Mouse (Mus musculus) adipocyte (in vitro differentiated cells): ENCODE measurements around the gene Gm44596.

ENCODE experiments used
- DNase-seq: peaks from one replicate; pipeline ENCODE4 v3.0.0-alpha.2; 2016; ENCODE audit warnings: low spot score

The Gm44596 gene

DNA sequence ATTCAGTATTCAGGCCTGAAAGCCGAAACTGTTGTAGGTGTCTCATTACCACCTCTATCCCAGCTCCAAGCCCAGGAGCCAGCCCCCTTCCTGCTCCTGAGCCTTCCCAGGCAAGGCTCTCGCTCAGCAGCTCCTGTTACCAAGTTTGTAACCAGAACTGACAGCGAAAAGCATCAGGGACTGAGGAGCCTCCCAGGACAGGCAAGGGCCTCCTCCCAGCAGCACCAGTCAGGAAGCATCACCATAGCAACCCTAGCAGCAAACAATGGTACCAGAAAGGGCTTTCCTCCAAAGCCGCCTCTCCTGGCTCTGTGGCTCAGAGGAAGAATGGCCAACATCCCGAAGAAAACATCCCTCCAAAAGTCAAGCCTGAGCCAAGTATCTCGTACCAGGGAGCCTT is at the start of gene Gm44596, which contains the start of gene Tex52:
Gene Gm44596, plus strand, starts transcription at position 312 of the 400 bp plus-strand sequence.
Gene Tex52, plus strand, starts transcription at position 265 of the 400 bp plus-strand sequence.
- DNase-seq = no peak

DNA sequence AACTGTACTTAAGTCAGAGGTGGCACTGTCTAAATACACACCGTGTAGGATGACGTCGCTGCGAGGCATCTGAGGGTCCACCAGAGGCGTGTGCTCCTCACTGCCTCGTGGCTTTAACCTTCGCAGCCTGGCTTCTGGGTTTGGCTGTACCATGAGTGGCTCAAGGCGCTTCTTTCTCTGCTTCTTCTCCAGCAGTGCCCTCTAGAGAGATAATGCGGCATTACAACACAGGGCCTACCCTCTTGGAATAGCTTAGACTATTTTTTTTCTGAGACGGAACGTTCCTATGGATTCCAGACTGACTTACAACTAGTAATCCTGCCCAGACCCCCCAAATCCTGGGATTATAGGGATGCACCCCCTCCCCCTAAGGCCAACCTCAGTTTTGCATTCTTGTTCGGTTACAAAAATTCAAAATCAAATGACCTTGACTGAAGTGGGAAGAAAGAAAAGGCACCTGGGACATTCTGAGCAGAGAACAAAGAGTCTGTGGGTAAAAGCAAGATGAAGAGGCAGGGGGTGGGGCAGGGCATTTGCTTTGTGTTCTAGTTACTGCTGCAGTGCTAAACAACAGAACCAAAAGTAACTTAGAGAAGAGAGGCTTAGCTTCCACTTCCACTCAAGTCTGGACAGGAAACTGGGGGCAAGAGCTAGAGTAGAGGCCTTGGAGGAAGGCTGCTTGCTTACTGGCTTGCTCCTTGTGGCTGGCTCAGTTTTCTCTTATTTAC is 40.7 kb upstream of the Gm44596 start:
- DNase-seq = peak; percentile 82

DNA sequence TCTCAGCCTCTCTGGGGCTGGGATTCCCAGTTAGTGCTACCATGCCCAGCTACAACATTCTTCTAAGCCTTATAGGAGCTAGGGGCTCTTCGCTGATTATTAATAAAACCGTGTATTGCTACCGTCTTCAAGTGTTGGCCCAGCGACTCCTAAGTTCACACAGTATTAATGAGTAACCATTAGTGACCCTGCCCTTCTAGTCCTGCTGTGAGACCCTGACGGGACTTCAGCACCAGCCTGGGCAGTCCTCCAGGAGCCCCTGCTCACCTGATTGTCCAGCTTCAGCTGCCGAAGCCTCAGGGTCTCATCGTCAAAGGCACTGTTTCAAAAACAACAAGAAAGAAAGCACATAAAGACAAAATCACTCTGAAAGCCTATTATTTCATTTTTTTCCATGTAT is 37.8 kb upstream of the Gm44596 start:
- no peak for DNase-seq

DNA sequence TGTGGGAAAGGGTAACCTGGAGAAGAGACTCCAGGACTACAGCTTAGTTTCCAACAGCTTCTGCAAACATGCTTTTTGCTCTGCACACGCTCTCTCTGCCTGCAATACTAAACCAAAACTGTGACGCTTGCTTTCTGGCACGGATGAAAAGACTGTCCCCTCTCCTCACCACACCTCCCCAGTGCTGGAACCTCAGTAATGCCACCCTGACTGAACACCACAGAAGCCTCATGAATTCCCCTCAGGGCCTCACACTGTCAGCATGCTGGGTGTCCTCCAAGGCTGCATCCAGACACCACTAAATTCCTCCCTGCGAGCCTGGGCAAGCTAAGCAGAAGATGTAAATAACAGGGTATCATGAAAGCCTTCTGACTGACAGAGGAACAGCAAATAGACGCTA is 36.4 kb upstream of the Gm44596 start:
- DNase-seq = no peak

DNA sequence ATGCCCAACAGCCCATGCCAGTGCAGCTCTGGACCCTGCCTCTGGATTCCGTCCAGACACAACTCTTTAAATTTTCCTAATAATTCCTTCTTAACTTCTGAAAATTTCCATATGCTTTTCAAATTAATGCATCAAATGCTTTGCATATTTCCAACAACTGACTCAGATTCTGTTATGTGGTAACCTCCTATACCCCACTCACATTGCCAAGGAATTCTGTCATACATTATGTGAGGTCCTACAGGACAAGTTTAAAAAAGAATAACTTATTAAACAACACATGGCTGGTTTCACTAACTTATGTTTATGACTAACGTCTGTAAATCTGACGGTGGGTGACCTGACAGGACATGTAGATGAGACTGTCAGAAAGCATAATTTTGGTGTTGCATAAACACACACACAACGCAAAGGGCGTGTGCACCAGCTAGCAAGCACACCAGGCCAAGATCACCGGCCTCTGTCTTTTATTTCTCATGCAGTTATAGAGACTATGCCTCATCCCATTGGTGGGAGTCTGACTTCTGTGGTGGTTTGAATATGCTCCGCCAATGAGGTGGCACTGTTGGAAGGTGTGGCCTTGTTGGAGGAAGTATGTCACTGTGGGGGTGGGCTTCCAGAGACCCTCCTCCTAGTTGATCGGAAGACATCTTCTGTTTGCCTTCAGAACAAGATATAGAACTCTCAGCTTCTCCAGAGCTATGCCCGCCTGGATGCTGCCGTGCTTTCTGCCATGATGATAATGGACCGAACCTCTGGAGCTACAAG is 33.2 kb upstream of the Gm44596 start:
- DNase-seq = no peak

DNA sequence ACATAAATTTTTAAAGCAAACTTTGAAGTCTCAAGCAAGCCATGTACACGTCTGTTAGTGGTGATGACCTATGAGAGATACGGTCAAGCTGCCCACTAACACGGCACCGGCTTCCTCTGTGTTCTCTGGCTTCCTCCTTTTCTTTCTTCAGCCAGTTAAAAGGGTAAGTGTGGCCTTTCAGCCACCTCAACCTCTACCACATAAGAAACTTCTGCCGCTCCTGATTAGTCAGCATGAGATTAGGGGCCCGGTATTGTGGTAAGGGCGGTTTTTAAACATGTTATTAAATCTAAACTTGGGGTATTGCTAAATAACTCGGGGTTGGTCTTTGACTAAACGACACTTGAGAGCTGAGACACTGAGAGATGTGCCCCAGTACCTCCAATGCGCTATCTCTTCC is 29.7 kb upstream of the Gm44596 start:
- no peak for DNase-seq

DNA sequence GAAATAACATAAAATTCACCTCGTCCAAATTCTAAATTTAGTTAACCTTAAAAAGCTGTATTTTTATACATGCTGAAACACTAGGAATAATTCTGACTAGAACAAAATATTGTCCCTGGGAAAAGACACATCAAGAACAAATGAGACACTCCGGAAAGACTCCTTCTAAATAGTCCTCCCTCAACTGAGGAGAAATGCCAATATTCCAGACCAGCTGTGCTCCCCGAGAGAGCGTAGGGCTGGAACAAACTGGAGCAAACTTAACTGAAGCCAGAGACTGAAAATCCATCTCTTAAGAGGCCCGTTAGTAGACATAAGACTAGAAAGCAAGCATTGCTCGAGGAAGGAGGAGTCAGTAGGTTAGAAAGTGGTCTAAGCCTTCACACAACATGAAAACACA is 28.5 kb upstream of the Gm44596 start:
- DNase-seq = no peak

DNA sequence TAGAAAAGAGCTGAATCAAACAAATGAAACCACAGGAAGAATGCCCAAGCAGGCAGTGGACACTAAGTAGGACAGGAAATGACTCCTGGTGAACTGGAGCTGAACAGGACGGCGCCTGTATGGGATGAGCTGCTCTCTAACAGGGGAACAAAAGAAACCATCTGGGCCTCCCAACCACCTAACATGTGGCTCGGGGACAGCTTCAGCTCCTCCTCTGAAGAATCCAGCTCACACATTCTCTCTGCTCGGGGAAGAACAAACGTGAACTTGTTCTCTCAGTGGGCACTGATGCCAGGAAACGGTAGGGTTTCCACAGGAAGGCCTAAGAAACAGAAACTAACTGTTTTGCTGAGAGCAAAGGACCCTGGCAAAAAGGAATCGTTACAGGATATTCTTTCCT is 25.6 kb upstream of the Gm44596 start:
- no peak for DNase-seq

DNA sequence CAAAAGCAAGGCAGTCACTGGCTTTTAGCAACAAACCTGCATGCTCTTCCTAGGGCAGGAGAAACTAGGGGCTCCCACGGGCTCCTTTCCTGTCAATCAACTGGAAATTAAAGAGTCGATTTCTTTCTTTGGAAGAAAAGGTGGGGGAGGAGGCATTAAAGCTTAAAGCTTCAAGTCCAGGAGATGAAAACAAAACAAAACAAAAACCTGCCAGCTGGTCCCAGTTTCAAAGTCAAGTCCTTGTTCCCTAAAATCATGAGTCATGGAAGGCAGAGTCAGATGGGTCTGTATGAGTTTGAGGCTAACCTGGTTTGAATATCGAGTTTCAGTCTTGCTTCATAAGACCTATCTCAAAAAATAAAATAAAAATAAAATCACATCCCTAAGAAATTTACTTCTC is 21.2 kb upstream of the Gm44596 start:
- DNase-seq = no peak

DNA sequence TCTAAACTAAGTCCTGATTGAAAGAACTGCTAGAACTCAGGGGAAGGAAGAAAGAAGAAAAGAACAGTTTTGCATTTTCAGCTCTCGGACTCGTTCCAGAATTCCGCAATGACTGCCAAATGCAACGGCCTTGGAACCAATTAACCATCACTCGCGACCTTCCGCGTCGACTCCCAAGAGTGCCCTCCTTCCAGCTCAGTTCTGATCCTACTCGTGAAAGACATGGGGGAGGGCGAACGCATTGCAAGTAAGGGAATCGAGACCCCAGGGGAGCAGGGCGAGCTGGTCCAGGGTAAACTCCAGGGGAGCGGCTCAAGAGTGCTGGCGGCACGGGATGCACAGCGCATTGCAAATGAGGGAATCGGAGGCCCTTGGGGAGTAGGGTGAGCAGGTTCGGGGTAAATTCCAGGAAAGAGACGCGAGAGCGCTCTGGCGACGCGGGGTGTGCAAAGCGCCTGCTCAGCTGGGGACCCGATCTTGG is 20.1 kb upstream of the Gm44596 start:
- DNase-seq = peak; percentile 65

DNA sequence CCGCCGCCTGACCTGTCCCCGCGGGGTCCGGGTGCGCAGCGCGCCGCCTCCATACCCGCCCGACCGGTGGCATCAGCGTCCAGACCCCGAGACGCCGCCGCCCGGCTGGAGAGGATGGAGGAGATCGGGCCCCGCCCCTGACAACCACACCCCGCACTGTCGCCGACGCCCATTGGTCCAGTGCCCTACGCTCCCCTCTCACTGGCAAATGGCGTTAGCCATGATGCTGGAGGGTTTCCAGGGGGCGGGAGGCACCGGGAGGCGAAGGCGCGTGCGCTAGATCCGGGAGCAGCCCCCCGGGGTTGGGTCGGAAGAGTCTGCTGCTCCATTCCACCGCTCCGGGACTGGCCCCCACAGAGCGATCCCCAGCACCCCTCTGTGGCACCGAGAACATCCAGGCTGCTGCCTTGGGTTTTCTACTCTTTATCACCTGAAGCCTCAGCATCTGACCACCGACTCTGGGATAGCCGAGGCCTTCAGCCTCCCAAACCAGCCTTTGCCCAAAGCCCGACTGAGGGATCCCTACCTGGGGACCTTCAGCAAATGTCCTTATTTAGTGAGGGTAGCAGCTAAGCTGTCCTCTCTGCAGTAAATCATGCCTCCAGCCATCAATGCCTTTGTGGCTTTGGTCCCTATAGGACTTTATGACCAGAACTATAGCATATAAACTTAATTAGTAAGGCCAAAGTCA is 19.4 kb upstream of the Gm44596 start, which contains the start of gene Tulp3:
Gene Tulp3, minus strand, starts transcription at position 126 of the 691 bp plus-strand sequence.
- peak; percentile 98 for DNase-seq

DNA sequence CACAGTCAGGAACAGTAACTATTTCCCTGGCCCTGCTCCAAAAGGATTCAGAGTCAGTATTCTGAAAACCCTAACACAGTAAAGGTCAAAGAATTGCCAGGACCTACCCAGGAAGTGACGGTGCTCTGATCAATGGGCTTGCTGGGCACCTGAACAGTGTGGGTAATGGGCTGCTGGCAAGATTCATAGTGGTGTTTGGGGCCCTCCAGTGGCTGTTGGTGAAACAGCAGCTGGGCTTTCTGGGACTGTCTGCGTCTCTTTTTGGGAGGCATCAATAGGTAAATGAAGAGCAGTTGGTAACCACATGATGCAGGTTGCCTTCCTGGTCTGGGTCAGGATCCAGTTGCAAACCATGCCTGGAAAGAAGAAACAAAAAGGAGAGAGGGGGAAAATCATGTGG is 16.3 kb upstream of the Gm44596 start:
- DNase-seq = peak; percentile 78

DNA sequence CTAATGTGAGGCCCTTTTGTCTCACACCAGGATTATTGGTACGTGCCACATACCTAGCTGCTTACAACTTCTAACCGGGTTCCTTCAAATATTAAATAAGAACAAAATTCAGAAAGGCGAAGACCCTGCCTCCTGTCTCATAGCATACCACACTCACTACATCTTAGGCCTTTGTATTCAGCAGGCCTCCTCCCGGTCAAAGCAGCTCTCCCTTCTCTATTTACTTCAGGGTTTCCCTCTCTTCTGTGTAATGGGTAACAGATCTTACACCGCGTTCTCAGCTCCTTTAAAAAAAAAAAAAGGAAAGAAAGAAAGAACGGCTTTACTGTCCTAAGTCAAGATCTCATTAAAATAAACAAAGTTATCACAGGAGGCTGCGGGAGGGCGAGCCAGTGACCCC is 13.4 kb upstream of the Gm44596 start:
- DNase-seq = peak; percentile 42

DNA sequence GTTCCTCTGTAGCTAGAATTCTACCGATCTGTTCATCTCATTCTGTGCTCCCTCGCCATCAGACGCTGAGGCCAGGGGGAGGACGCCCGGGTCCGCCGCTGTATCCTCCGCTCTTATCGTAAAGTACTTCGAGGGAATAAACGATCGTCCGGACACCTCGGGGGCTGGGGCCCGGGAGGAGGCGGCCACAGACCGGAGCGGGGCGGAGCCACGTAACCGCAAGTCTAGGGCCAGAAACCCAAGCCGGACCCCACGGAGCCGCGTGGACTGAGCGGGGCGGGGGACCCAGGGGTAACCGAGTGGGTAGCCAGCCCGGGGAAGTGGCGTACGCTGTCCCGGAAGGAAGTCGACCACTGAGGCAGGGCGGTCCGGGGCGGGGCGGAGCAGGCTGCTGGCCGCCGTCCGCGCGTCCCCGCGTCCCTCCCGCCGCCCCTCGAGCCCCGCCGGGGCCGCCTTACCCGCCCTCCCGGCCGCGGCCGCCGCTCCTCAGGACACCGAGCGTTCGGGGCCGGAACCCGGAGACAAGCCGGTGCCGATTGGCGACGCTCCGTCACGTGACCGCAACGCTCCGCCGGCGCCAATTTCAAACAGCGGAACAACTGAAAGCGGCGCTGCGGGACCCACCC is 12.8 kb upstream of the Gm44596 start, which contains the start of the genes Rhno1 and Foxm1:
Gene Rhno1, minus strand, starts transcription at position 531 of the 626 bp plus-strand sequence.
Gene Foxm1, plus strand, starts transcription at position 587 of the 626 bp plus-strand sequence.
- peak; percentile 84 for DNase-seq

DNA sequence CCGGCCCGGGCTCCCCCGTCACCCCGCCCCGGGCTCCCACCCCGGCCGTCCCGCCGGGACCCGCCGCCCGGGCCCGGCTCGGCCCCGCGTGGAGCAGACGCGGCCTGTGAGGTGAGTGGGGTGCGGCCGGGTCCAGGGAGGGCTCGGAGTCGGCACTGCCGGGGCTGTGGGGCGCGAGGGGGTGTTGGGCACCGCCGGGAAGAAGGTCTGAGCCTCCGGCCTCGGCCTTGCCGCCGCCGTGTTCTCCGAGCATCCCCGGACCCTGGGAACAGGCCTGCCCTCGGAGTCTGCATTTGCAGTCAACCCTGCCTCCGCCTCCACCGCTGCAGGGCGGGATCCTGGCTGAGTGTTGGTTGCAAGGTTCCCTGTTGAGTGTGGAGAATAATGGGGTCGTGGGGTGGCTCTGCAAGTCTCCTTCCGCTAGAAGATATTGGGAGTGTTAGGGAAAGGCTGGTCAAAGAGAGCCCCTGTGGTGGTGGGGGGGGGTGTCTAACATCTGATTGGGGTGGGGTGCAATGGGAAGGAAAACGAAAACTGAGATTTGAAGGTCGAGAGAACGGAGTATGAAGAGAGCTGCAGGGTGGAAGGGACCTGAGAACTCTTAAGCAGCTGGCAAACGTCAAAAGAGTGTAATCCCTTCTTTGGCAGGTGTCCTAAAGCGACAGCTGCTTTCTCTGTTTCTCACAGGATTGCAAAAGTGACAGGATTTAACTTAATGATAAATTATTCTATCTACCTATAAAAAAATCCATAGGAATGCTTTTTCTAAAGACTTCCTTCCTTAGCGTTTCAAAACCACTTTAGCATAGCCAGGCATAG is 12.1 kb upstream of the Gm44596 start:
- DNase-seq = peak; percentile 42

DNA sequence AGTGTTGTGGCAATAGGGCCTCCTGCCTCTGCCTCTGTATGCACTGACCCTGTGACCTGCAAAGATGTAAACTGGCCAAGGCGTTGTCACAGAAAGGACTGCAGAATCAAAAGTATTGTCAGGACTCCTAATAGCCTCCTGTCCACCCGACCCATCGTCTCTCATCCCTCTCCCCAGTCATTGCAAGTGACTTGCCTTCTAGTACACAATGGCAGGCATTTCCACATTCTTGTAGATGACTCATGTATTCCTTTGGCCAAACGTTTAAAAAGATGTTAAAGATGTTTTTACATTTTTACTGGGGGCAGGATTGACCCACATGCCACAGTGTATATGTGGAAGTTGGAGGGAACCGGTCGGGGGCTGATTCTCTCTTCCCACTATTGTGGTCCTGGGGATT is 10.6 kb upstream of the Gm44596 start:
- DNase-seq = peak; percentile 30

DNA sequence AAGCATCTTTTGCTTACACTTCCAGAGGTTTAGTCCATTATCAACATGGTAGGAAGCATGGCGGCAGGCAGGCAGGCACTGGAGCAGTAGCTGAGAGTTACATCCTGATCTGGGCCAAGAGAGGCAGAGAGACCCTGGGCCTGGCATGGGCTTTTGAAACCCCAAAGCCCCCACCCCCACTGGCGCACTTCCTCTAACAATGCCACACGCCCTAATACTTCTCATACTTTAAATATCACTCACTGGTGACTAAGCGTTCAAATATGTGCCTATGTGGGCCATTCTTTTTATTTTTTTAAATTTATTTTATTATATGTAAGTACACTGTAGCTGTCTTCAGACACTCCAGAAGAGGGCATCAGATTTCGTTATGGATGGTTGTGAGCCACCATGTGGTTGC is 8.8 kb upstream of the Gm44596 start:
- no peak for DNase-seq

DNA sequence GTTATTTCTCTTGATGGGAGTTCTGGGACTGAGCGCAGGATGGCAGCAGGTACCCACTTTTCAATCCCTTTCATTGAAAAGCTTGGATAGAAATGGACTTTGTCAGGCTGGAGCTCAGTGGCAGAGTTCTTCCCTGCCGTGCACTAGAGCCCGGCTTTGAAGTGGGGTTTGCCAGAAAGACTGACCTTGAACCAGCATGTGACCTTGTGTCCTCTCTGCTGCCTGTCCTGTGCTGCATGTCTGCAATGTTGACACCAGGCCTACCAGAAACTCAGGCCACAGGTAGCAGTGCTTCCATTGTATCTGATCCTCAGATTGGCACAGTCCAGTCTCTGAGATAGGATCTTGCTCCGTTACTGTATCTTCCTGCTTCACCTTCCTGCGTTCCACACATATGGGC is 5.3 kb upstream of the Gm44596 start:
- DNase-seq = no peak

DNA sequence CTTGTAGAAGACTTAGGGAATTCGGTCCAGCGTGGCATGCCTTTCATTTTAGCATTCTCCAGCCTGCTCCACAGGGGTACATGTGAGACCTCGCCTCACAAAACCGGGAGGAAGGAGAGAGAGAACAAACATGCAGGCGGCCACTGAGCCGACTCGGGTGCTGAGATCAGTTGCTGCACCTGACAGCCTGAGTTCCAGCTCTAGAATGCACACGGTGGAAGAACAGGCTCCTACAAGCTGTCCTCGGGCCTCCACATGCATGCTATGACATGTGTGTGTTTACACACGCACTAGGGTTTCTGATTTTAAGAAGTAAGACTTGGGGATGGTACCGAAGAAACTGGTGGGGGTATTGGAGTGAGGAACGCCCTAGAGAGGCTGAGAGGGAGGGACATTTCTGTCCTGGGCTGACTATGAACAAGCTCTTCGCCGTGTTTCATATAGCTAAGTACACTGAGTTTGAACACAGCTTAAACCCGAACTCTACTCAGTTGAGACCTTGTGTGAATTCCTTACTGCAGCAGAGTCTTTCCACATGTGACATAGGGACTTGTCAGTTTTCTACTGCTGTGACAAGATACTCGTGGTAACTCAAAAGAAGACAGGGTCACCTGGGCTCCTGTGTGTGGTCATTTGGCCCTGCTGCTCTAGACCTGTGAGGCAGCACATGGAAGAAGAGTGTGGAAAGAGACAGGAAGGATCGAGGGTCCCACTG is 1.2 kb downstream of the Gm44596 start:
- no peak for DNase-seq

DNA sequence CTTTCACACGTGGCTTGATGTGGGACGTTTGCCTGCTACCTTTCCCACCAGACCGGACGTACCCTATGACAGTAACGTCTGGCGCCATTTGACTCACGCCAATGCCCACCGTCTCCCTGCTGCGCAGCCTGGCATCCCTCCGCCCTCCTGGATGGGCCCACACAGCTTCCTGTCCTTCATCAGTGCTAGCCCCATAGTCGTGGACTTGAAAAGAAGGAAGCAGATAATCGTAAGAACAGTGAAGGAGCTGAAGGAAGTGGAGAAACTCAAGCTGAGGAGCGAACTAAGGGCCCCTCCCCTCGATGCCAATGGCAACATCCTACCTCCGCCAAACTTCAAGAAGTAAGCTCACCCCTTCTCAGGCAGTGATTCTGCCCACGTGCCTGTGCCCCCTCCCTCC is 4.3 kb downstream of the Gm44596 start:
- no peak for DNase-seq
